In the genomic region with DNA sequence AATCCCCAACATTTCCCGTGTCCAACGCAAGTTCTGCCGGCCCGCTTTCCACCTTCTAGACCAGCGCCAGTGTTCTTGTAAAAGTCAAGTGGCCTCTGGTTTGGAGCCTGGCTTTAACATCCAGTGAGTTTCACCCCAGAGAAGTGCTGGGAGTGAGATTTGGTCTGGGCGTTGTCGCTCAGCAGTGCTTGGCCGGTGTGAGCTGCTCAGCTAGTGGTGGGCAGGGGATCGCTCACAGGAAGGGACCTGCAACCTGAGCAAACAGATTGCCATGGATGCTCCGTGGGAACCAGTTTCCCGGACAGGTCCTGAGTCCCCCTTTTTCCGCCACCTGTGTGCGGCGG, we compare ENCODE assay signal across 8 mouse cellular contexts. TPM values are rescaled to one million over a fixed set of nuclear protein-coding genes. Genes with fewer than 3 reads are reported as not detected.
DNase-seq lines count a peak whose midpoint lies in the region; ATAC-seq and TF ChIP-seq lines count a peak whose summit lies in the region.

No protein-coding gene starts in this region.

- no peaks in the 10 kb centered on the region for H3K36me3 ChIP-seq in ES-E14 (ENCODE audit: control insufficient read depth, insufficient read depth, low read length, poor library complexity, severe bottlenecking)
- no peaks in the 10 kb centered on the region for H3K36me3 ChIP-seq in hindbrain, embryonic 13.5 days
- H3K36me3 ChIP-seq in midbrain, embryonic 10.5 days: no peaks in the 10 kb centered on the region

- no peaks in the 10 kb centered on the region for H3K4me1 ChIP-seq in ES-E14 (ENCODE audit: control insufficient read depth in 2 of 2, insufficient read depth in 2 of 2, low read length in 2 of 2, poor library complexity in 1 of 2)
- peaks cover 13% of the 10 kb centered on the region for H3K4me1 ChIP-seq in hindbrain, embryonic 13.5 days (replicated peaks)
- H3K4me1 ChIP-seq in midbrain, embryonic 10.5 days: peaks cover 24% of the 10 kb centered on the region

- peak; percentile 75 for ATAC-seq in hindbrain, embryonic 13.5 days (ENCODE audit: low FRiP score)

- H3K4me3 ChIP-seq in gastrocnemius, adult 2 months: peak overlapping the region; percentile 75
- peak overlapping the region; percentile 77 to 83 for H3K4me3 ChIP-seq in ES-E14 (ENCODE audit: insufficient read depth in 1 of 2, low read depth in 1 of 2, low read length in 2 of 2, poor library complexity in 1 of 2, severe bottlenecking in 1 of 2)
- peak overlapping the region; percentile 56 for H3K4me3 ChIP-seq in hindbrain, embryonic 13.5 days
- peak overlapping the region; percentile 77 for H3K4me3 ChIP-seq in midbrain, embryonic 10.5 days

- in situ Hi-C loops in ES-E14 (cut with MboI; ENCODE audit: low sequenced_read_pairs in 2 of 2, unreplicated experiment in 2 of 2): no loop called here

- DNase-seq in gastrocnemius, adult 2 months: no peak
- DNase-seq in gastrocnemius, adult 18-20 months (ENCODE audit: low spot score): no peak
- no peak for DNase-seq in ES-E14 (ENCODE audit: low read depth, low spot score)
- no peak for DNase-seq in midbrain, embryonic 10.5 days (ENCODE audit: low spot score)
- DNase-seq in adrenal gland, adult 18-20 months (ENCODE audit: low spot score in 2 of 2): no peak
- DNase-seq in thymus, adult 18-20 months: no peak
- no peak for DNase-seq in adipocyte (ENCODE audit: low spot score)

- peak overlapping the region; percentile 21; the same call in 1 of the 2 replicates for H3K9ac ChIP-seq in ES-E14 (ENCODE audit: insufficient read depth, low read depth, low read length, poor library complexity, severe bottlenecking)
- H3K9ac ChIP-seq in hindbrain, embryonic 13.5 days: 0 out of 2 replicates have a peak overlapping the region, but pooled peaks have one; percentile 46

- H3K9me3 ChIP-seq in ES-E14 (ENCODE audit: control insufficient read depth, insufficient read depth, low read depth, low read length): no peaks in the 10 kb centered on the region
- no peaks in the 10 kb centered on the region for H3K9me3 ChIP-seq in hindbrain, embryonic 13.5 days
- no peaks in the 10 kb centered on the region for H3K9me3 ChIP-seq in midbrain, embryonic 10.5 days (replicated peaks)

- WGBS in hindbrain, embryonic 13.5 days: 1% methylated on average over 14 of the region's 14 CpGs
- 0% methylated on average over 14 of the region's 14 CpGs for WGBS in midbrain, embryonic 10.5 days

- intact Hi-C loops in gastrocnemius, adult 2 months (cut with DNase I): loop anchor here (10.0 kb wide), 1 partner anchor 209 kb away; no protein-coding TSS in a partner anchor

- H3K4me2 ChIP-seq in hindbrain, embryonic 13.5 days: peak overlapping the region; percentile 91

- peak overlapping the region; percentile 43 for H3K27ac ChIP-seq in gastrocnemius, adult 2 months
- no peak overlapping the region for H3K27ac ChIP-seq in ES-E14 (ENCODE audit: insufficient read depth, low read depth, low read length, poor library complexity, severe bottlenecking)
- H3K27ac ChIP-seq in hindbrain, embryonic 13.5 days: no peak overlapping the region
- peak overlapping the region; percentile 81 for H3K27ac ChIP-seq in midbrain, embryonic 10.5 days (replicated peaks)

- no peak for TF ChIP-seq CTCF in gastrocnemius, adult 2 months (IDR thresholded peaks at IDR 0.05)

- H3K27me3 ChIP-seq in hindbrain, embryonic 13.5 days: peaks cover 12% of the 10 kb centered on the region
- peaks cover 46% of the 10 kb centered on the region for H3K27me3 ChIP-seq in midbrain, embryonic 10.5 days (ENCODE audit: low read depth, poor library complexity, severe bottlenecking)

TF ChIP-seq in ES-E14, 5 proteins besides CTCF, POLR2A, EP300 and RAD21:
- no peak for TF ChIP-seq CHD2 (IDR thresholded peaks at IDR 0.05; ENCODE audit: low read depth, low read length)
TF ChIP-seq in ES-E14: peak in this region for 0.

RNA-seq across cellular contexts. Expression of a gene that starts 0.4 kb away (rescaled TPM):
- 1 to 10 TPM in 1 of 2 experiments, under 1 TPM in 1; 0.82 to 1.3 TPM for total RNA-seq in gastrocnemius, adult 2 months (2021)
- 1 to 10 TPM in 1 of 2 experiments, under 1 TPM in 1; 0.94 to 1.3 TPM for total RNA-seq in gastrocnemius, adult 18-20 months (2021)
- 1.5 and 3.1 TPM in 2 replicates for total RNA-seq in ES-E14 (2012; rRNA removed)
- polyA plus RNA-seq in hindbrain, embryonic 13.5 days (2015; fragmentation: Nextera tagmentation; extraction: Ambion mirVana): 4.4 and 5.5 TPM in 2 replicates
- 4.3 and 5.2 TPM in 2 replicates for polyA plus RNA-seq in midbrain, embryonic 10.5 days (2016; fragmentation: Nextera tagmentation; extraction: Ambion mirVana)
- 10 to 100 TPM in 1 of 2 experiments, 1 to 10 TPM in 1; 2.8 to 22.8 TPM for total RNA-seq in adrenal gland, adult 18-20 months (2021)

Comparison
In these comparisons a context has a peak if more than half of its experiments do, and no peak if none do; other contexts are left out.
1. H3K27ac ChIP-seq: peak in gastrocnemius, adult 2 months (single experiment) and midbrain, embryonic 10.5 days (single experiment); none in ES-E14 (single experiment) and hindbrain, embryonic 13.5 days (single experiment).
2. Peak in every context shown above with its lines, with median percentiles within 50 percentile points of each other: H3K4me3 ChIP-seq.